Mouse (Mus musculus): ENCODE measurements around the gene Fgg. TPM values are rescaled to one million over a fixed set of nuclear protein-coding genes. Genes with fewer than 3 reads are reported as not detected.

The Fgg gene
- polyA plus RNA-seq, 1 experiment from 2014 or later = not detected

DNA sequence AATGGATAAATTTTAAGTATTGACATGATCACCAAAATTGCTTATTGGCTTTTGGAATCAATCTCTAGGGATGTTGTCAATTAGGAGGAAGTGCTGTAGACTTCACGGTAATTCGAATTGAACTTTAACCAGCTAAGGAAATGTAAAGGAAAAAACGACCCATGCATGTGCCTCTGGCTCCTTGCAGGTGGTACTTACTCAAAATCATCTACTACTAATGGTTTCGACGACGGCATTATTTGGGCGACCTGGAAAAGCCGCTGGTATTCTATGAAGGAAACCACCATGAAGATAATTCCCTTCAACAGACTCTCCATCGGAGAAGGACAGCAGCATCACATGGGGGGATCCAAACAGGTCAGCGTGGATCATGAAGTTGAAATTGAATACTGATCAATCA lies 6.4 kb downstream of the Fgg start:
- no peak overlapping the region for H3K9ac ChIP-seq (replicated peaks; ENCODE audit: low read length)
- no peak overlapping the region for H3K4me2 ChIP-seq (ENCODE audit: low read length)
- no peaks in the 10 kb centered on the region for H3K9me3 ChIP-seq (ENCODE audit: control insufficient read depth, low read length)
- no peak overlapping the region for H3K27ac ChIP-seq (replicated peaks; ENCODE audit: low read depth, low read length)
- H3K36me3 ChIP-seq (ENCODE audit: control insufficient read depth, insufficient read depth, low read length) = no peaks in the 10 kb centered on the region
- no peak overlapping the region for H3K4me3 ChIP-seq (replicated peaks; ENCODE audit: low read depth, low read length)
- no peaks in the 10 kb centered on the region for H3K27me3 ChIP-seq (ENCODE audit: control insufficient read depth, insufficient read depth, low read length)
- DNase-seq = no peak
- H3K4me1 ChIP-seq (ENCODE audit: control insufficient read depth, insufficient read depth, low read length) = no peaks in the 10 kb centered on the region
- ATAC-seq (ENCODE audit: low FRiP score, low TSS enrichment) = no peak
- 89% methylated on average over 10 of the region's 10 CpGs for WGBS

DNA sequence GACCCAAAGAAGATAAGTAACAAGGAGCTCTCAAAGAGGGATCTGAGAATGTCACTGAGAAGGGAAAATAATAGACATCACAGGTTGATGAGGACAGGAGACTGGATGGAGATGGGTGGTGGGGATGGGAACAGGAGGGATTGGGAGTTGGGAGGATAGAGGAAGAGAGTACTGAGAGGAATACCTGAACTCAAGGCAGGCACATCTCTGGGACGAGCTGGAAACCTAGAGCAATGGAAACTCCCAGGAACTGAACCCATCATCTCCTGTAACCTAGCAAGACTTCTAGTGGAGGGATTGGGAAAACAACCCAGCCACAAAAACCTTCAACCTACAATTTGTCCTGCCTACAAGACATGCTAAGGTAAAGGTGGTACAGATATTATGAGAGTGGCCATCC lies 8.7 kb downstream of the Fgg start:
- ATAC-seq (ENCODE audit: low FRiP score, low TSS enrichment) (no peak), DNase-seq (no peak)
- Histone ChIP-seq H3K4me3 (replicated peaks; ENCODE audit: low read depth, low read length) (no peak overlapping the region), H3K9ac (replicated peaks; ENCODE audit: low read length) (no peak overlapping the region), H3K36me3 (ENCODE audit: control insufficient read depth, insufficient read depth, low read length) (no peaks in the 10 kb centered on the region), H3K4me1 (ENCODE audit: control insufficient read depth, insufficient read depth, low read length) (no peaks in the 10 kb centered on the region), H3K9me3 (ENCODE audit: control insufficient read depth, low read length) (no peaks in the 10 kb centered on the region), H3K4me2 (ENCODE audit: low read length) (no peak overlapping the region), H3K27ac (replicated peaks; ENCODE audit: low read depth, low read length) (no peak overlapping the region), H3K27me3 (ENCODE audit: control insufficient read depth, insufficient read depth, low read length) (no peaks in the 10 kb centered on the region)
- 79% methylated on average over 1 of the region's 1 CpGs for WGBS

DNA sequence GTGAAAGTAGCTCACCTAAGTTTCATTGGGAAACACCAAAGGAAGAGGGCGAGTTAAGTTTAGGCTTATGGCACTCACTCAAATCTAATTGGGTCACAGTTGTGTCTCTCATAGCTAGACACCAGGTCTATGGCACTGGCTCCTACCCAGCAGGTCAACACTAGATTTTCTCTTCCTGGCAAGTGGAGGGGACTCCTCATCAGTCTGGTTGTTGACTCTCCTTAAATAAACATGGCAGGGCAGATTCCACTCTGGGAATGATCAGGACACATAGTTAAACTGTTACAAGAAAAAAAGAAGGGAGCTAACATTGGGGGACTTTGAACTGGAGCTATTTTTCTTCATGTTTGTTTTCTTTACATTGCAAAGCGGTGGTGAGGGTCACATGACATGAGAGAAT lies 12.9 kb downstream of the Fgg start:
- Histone ChIP-seq H3K4me1 (ENCODE audit: control insufficient read depth, insufficient read depth, low read length) (no peaks in the 10 kb centered on the region), H3K27ac (replicated peaks; ENCODE audit: low read depth, low read length) (no peak overlapping the region), H3K9me3 (ENCODE audit: control insufficient read depth, low read length) (no peaks in the 10 kb centered on the region), H3K27me3 (ENCODE audit: control insufficient read depth, insufficient read depth, low read length) (no peaks in the 10 kb centered on the region), H3K4me3 (replicated peaks; ENCODE audit: low read depth, low read length) (no peak overlapping the region), H3K9ac (replicated peaks; ENCODE audit: low read length) (no peak overlapping the region), H3K36me3 (ENCODE audit: control insufficient read depth, insufficient read depth, low read length) (no peaks in the 10 kb centered on the region), H3K4me2 (ENCODE audit: low read length) (no peak overlapping the region)
- no peak for DNase-seq
- ATAC-seq (ENCODE audit: low FRiP score, low TSS enrichment) = no peak
- whole genome bisulfite sequencing = 87% methylated on average over 2 of the region's 2 CpGs

DNA sequence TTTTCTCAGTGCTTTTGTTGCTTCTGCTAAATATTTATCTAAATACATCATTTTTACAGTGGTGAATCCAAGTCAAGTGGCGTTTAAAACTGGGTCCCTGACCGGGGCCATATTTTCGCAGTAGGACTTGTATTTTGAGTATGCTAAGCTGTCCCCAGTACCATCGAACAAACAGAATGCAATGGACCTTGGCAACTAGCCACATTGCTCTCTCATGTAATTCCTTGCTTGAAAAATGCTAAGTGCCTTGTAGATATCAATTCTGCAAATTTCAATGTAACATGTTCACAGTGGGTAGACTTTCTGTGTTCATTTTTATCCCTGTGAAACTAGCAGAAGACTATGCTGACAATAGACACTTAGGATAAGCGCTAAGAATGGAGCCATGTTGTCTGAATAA lies 13.7 kb downstream of the Fgg start:
- DNase-seq = no peak
- Histone ChIP-seq H3K27me3 (ENCODE audit: control insufficient read depth, insufficient read depth, low read length) (no peaks in the 10 kb centered on the region), H3K9ac (replicated peaks; ENCODE audit: low read length) (no peak overlapping the region), H3K4me1 (ENCODE audit: control insufficient read depth, insufficient read depth, low read length) (no peaks in the 10 kb centered on the region), H3K4me2 (ENCODE audit: low read length) (no peak overlapping the region), H3K4me3 (replicated peaks; ENCODE audit: low read depth, low read length) (no peak overlapping the region), H3K36me3 (ENCODE audit: control insufficient read depth, insufficient read depth, low read length) (no peaks in the 10 kb centered on the region), H3K9me3 (ENCODE audit: control insufficient read depth, low read length) (no peaks in the 10 kb centered on the region), H3K27ac (replicated peaks; ENCODE audit: low read depth, low read length) (no peak overlapping the region)
- WGBS = 93% methylated on average over 5 of the region's 5 CpGs
- ATAC-seq (ENCODE audit: low FRiP score, low TSS enrichment) = no peak

DNA sequence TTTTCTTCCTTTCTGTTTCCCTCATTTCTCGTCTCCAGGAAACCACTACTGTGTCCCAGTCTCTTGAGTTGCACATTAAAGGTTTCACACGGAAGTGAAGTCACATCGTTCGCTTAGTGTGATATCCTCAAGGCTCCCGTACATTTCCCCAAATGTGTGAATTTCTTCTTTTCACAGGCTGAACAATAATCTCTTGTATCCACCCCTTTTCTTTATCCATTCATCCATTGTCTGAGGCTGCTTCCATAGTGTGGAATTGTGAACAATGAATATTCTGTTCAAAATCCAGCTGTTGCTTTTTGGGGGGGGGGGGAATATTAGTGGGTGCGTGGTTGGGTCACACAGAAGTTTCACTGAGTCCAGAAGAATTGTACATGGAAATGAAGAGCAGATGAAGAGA lies 17.5 kb downstream of the Fgg start:
- DNase-seq (no peak), ATAC-seq (ENCODE audit: low FRiP score, low TSS enrichment) (no peak)
- Histone ChIP-seq H3K9me3 (ENCODE audit: control insufficient read depth, low read length) (no peaks in the 10 kb centered on the region), H3K27ac (replicated peaks; ENCODE audit: low read depth, low read length) (no peak overlapping the region), H3K4me2 (ENCODE audit: low read length) (no peak overlapping the region), H3K4me1 (ENCODE audit: control insufficient read depth, insufficient read depth, low read length) (no peaks in the 10 kb centered on the region), H3K36me3 (ENCODE audit: control insufficient read depth, insufficient read depth, low read length) (no peaks in the 10 kb centered on the region), H3K4me3 (replicated peaks; ENCODE audit: low read depth, low read length) (no peak overlapping the region), H3K27me3 (ENCODE audit: control insufficient read depth, insufficient read depth, low read length) (no peaks in the 10 kb centered on the region), H3K9ac (replicated peaks; ENCODE audit: low read length) (no peak overlapping the region)
- WGBS = 66% methylated on average over 6 of the region's 6 CpGs

DNA sequence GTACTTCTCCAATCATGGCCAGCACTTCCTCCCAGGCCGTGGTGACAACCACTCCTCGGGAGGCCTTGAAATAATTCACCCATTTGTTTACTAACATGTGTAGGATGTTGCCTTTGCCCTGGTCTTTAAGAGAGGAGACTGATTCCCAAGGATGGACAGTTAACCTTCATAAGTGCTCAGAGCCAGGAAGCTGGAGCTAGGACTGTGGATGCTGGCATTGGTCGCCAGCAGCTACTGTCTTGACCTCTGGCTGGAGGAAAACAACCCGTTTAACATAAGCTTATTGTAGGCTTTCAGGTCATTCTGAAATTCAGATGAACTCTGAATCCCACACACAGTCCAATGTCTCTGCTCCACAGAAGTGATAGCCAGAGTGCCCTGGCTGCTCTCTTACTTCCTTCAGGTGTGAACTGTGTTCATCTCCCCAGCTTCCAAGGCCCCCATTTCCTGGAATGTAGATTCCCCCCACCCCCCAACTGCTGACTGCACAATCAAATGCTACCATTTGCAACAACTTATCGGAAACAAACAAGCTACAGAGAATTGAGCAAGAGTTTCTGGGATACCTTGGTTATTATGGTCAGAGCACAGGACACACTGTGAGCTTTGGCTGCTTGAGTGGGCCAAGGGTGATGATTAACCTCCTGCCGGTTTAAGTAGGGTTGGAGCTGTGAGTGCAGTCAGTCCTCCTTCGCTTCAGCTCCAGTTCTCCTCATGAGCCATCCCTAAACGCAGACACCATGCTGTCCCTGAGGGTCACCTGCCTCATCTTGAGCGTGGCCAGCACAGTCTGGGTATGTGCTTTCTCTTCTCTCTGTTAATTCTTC lies 18.2 kb downstream of the Fgg start, which contains the start of gene Fga:
Gene Fga (plus strand): TSS at position 602 of the 827 bp plus-strand sequence.
- 81% methylated on average over 9 of the region's 9 CpGs for WGBS
- H3K4me3 ChIP-seq (replicated peaks; ENCODE audit: low read depth, low read length) = no peak within 1 kb of the TSS
- no peak for ATAC-seq (ENCODE audit: low FRiP score, low TSS enrichment)

DNA sequence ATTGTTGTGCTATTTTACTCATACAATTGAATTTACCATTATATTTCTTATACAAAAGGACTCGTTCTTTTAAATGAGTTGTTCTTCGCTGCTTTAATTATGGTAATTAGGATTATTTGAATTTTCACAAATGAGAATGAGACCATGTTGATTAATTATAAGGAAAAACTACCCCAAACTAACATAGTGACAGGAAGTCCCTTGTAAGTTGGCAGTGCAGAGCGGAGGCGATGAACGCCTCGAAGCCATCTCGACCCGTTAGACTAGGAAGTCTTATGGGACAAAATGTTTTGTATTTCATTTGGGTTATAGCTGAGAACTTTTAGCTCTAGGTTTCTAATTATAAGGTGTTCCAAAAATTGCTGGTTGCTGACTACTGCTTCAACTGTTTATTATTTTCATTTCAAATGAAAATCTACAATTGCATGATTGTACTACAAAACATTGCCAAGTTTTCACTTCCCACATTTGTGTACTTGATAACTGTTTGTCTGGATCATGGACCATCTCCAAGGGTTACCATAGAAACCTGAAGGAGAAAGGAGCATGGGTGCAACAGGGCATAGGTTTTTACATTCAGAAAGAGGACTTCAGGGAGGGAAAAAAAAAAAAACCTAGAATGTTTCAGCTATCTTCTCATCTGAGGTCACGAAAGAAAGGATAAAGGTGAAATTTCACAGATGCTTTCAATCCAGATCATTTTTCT lies 20.2 kb downstream of the Fgg start:
- no peak overlapping the region for H3K4me2 ChIP-seq (ENCODE audit: low read length)
- H3K4me1 ChIP-seq (ENCODE audit: control insufficient read depth, insufficient read depth, low read length) = 0 out of 2 replicates have a peak, but pooled peaks cover under 1% of the 10 kb centered on the region
- H3K36me3 ChIP-seq (ENCODE audit: control insufficient read depth, insufficient read depth, low read length) = no peaks in the 10 kb centered on the region
- 90% methylated on average over 9 of the region's 9 CpGs for WGBS
- no peak overlapping the region for H3K27ac ChIP-seq (replicated peaks; ENCODE audit: low read depth, low read length)
- no peak overlapping the region for H3K9ac ChIP-seq (replicated peaks; ENCODE audit: low read length)
- H3K27me3 ChIP-seq (ENCODE audit: control insufficient read depth, insufficient read depth, low read length) = no peaks in the 10 kb centered on the region
- no peak overlapping the region for H3K4me3 ChIP-seq (replicated peaks; ENCODE audit: low read depth, low read length)
- no peaks in the 10 kb centered on the region for H3K9me3 ChIP-seq (ENCODE audit: control insufficient read depth, low read length)
- ATAC-seq (ENCODE audit: low FRiP score, low TSS enrichment) (no peak), DNase-seq (no peak)

More for the DNA sequence above, 18.2 kb downstream of the Fgg start, which contains the start of gene Fga:
- Histone ChIP-seq H3K27ac (replicated peaks; ENCODE audit: low read depth, low read length) (no peak within 1 kb of the TSS), H3K9me3 (ENCODE audit: control insufficient read depth, low read length) (no peaks in the 10 kb centered on the region), H3K9ac (replicated peaks; ENCODE audit: low read length) (no peak within 1 kb of the TSS), H3K4me1 (ENCODE audit: control insufficient read depth, insufficient read depth, low read length) (no peaks in the 10 kb centered on the region), H3K27me3 (ENCODE audit: control insufficient read depth, insufficient read depth, low read length) (no peaks in the 10 kb centered on the region), H3K36me3 (ENCODE audit: control insufficient read depth, insufficient read depth, low read length) (no peaks in the 10 kb centered on the region), H3K4me2 (ENCODE audit: low read length) (no peak within 1 kb of the TSS)
- no peak for DNase-seq

DNA sequence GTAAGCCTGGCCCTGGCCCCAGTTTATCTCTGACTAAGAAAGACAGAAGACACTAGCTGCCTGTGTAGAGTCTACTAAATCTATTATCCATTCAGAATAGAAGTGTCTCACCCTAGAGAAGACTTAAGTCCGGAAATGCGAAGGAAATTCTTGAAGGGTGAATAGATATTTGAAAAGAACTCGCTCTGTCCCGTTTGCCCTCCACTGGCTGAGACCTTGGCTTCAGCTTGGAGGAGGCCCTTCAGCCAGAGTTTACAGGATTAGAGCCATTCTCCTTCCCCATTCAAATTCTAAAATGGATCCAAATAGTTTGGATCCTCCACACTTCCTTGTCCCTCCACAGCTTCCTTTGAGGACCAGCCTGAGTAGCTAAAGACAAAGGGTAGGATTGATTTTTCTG lies 22.8 kb downstream of the Fgg start:
- H3K9ac ChIP-seq (replicated peaks; ENCODE audit: low read length) = no peak overlapping the region
- no peaks in the 10 kb centered on the region for H3K27me3 ChIP-seq (ENCODE audit: control insufficient read depth, insufficient read depth, low read length)
- no peak overlapping the region for H3K27ac ChIP-seq (replicated peaks; ENCODE audit: low read depth, low read length)
- H3K9me3 ChIP-seq (ENCODE audit: control insufficient read depth, low read length) = no peaks in the 10 kb centered on the region
- H3K4me1 ChIP-seq (ENCODE audit: control insufficient read depth, insufficient read depth, low read length) = 0 out of 2 replicates have a peak, but pooled peaks cover 5% of the 10 kb centered on the region
- DNase-seq = no peak
- H3K4me3 ChIP-seq (replicated peaks; ENCODE audit: low read depth, low read length) = no peak overlapping the region
- 76% methylated on average over 4 of the region's 4 CpGs for WGBS
- no peaks in the 10 kb centered on the region for H3K36me3 ChIP-seq (ENCODE audit: control insufficient read depth, insufficient read depth, low read length)
- H3K4me2 ChIP-seq (ENCODE audit: low read length) = no peak overlapping the region
- ATAC-seq (ENCODE audit: low FRiP score, low TSS enrichment) = no peak
